Mouse (Mus musculus) ES-Bruce4 (cell line): ENCODE measurements around the gene Mid1. TPM values are rescaled to one million over a fixed set of nuclear protein-coding genes. Genes with fewer than 3 reads are reported as not detected.

Experiments
- H3K27ac ChIP-seq: 2 replicates; pipeline ENCODE4 v1.5.1; 2012; ENCODE audit warnings: low read length, inconsistent platforms; ENCODE audit not compliant: insufficient read depth
- H3K27me3 ChIP-seq: 2 replicates; pipeline ENCODE4 v1.6.1; 2012; ENCODE audit warnings: mild to moderate bottlenecking, low read length, inconsistent platforms; ENCODE audit not compliant: control insufficient read depth, poor library complexity, insufficient read depth, severe bottlenecking
- H3K36me3 ChIP-seq: 2 replicates; pipeline ENCODE4 v1.6.1; 2012; ENCODE audit warnings: inconsistent platforms, mild to moderate bottlenecking, low read length, moderate library complexity; ENCODE audit not compliant: control insufficient read depth, poor library complexity, insufficient read depth, severe bottlenecking
- H3K4me1 ChIP-seq: one replicate; pipeline ENCODE4 v1.8.1; 2011; ENCODE audit warnings: low read length; ENCODE audit not compliant: control insufficient read depth, insufficient read depth
- H3K4me3 ChIP-seq: 2 replicates; pipeline ENCODE4 v1.5.1; 2011; ENCODE audit warnings: low read depth, mild to moderate bottlenecking, low read length
- H3K9ac ChIP-seq: 2 replicates; pipeline ENCODE4 v1.6.1; 2012; ENCODE audit warnings: low read depth, mild to moderate bottlenecking, inconsistent platforms; ENCODE audit not compliant: poor library complexity, severe bottlenecking
- H3K9me3 ChIP-seq: replicated peaks from 2 replicates; pipeline ENCODE4 v1.6.1; 2012; ENCODE audit warnings: mild to moderate bottlenecking, low read length, inconsistent platforms; ENCODE audit not compliant: control insufficient read depth, poor library complexity, insufficient read depth, severe bottlenecking
- CTCF ChIP-seq: IDR thresholded peaks from one replicate; pipeline ENCODE4 v1.8.1; 2011; ENCODE audit warnings: low read depth, low read length
- EP300 ChIP-seq: IDR thresholded peaks from 2 replicates; pipeline ENCODE4 v1.6.1; 2011; ENCODE audit warnings: low read depth, low read length; ENCODE audit not compliant: insufficient read depth
- POLR2A ChIP-seq: IDR thresholded peaks from one replicate; pipeline ENCODE4 v1.8.1; 2011; ENCODE audit warnings: low read length; ENCODE audit not compliant: insufficient read depth
- polyA plus RNA-seq: library from polyadenylated mRNA; stranded (reverse); fragments of >200 nt; gene quantifications from 2 replicates; pipeline ENCODE4 v1.2.4, GENCODE M21; 2011; ENCODE audit warnings: low read depth; ENCODE audit not compliant: missing spikeins, insufficient read depth, insufficient read length

Gene Mid1
- polyA plus RNA-seq, 1 experiment, result 125 TPM

DNA sequence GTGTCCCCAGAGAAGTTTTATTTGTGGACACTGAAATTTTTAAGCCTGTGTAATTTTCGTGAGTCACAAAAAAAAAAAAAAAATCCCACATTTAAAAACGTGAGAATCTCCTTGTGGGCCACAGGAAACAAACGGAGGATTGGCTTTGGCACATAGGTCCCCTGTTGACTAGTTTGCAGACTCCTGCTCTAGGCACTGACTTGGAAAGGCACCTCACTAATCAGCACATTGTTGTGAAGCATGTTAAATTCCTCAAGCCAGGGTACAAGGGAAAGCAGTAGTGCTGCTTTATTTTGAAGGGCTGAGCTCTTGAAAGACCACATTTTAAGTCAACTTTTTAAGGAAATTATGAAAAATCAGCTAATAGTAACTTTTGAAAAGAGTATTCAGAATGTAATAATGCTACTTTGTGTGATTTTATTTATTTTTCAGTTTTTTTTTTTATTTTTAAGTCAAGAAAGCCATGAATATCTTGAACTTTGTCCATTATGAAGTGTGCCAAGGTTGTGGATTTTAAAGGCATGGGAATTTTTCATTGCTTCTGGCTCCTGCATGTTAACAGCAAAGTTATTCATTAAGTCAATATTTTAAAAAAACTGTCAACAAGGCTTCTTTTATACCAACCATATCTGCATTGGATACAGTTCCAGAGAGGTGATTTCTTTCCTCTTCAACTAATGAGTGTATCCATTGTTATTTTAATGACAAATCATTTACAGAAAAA, 214.4 kb downstream of the Mid1 start:
- Histone ChIP-seq H3K4me1 (no peaks in the 10 kb centered on the region), H3K27ac (no peak overlapping the region), H3K27me3 (no peaks in the 10 kb centered on the region), H3K36me3 (no peaks in the 10 kb centered on the region), H3K4me3 (no peak overlapping the region), H3K9me3 (no peaks in the 10 kb centered on the region), H3K9ac (no peak overlapping the region)
- no peak for TF ChIP-seq EP300
- no peak for TF ChIP-seq POLR2A
- TF ChIP-seq CTCF, result no peak

DNA sequence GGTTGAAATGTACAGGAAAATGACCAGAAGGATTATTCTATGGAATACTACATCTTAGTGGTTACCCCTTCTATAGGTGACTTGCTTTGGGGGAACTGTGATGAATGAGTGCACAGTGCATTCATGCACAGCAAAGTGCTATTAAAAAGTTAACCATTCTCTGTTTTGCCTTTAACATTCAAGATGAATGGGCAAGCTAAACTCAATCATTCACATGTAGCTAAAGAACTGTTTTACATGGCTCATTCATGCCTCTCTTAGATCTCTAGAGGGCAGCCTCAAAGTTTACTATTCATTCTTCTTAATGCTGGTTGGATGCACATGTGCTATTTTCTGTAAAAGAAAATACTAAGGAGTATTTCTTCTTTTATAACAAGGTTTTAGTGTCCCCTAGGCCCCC, 217.9 kb downstream of the Mid1 start:
- TF ChIP-seq CTCF (no peak), EP300 (no peak), POLR2A (no peak)
- Histone ChIP-seq H3K9ac (no peak overlapping the region), H3K4me3 (no peak overlapping the region), H3K9me3 (no peaks in the 10 kb centered on the region), H3K27ac (no peak overlapping the region), H3K4me1 (no peaks in the 10 kb centered on the region), H3K36me3 (no peaks in the 10 kb centered on the region), H3K27me3 (no peaks in the 10 kb centered on the region)

DNA sequence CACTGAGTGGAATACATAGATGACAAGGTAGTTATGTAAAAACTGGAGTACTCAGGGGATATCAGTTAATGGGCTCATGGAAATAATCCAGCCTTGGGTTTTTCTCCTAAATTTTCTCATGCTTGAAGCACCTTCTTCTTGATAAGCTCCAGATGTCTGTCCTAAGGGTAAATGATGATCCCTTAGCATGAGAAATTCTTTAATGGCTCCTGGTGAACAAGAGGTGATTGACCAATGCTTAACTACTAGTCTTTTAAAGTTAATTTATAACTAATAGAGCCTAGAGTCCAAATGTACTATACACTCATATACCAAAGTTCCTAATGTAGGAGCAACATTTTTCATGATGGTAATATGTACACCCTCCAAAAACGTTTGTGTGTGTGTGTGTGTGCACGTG, 218.7 kb downstream of the Mid1 start:
- H3K36me3 ChIP-seq, result no peaks in the 10 kb centered on the region
- H3K9me3 ChIP-seq, result no peaks in the 10 kb centered on the region
- H3K27me3 ChIP-seq, result no peaks in the 10 kb centered on the region
- H3K27ac ChIP-seq, result no peak overlapping the region
- H3K4me1 ChIP-seq, result no peaks in the 10 kb centered on the region
- TF ChIP-seq CTCF, result no peak
- no peak for TF ChIP-seq POLR2A
- TF ChIP-seq EP300, result no peak
- no peak overlapping the region for H3K4me3 ChIP-seq
- no peak overlapping the region for H3K9ac ChIP-seq

- Histone ChIP-seq H3K36me3 (no peaks in the 10 kb centered on the region), H3K27me3 (no peaks in the 10 kb centered on the region), H3K4me3 (no peak overlapping the region), H3K4me1 (no peaks in the 10 kb centered on the region), H3K27ac (no peak overlapping the region), H3K9ac (no peak overlapping the region), H3K9me3 (no peaks in the 10 kb centered on the region)
- TF ChIP-seq EP300, result no peak
- TF ChIP-seq CTCF, result no peak
- TF ChIP-seq POLR2A, result no peak
These were observed 221.1 kb downstream of the Mid1 start for GRCm38 (mm10) chrX:169906054-169906508.

DNA sequence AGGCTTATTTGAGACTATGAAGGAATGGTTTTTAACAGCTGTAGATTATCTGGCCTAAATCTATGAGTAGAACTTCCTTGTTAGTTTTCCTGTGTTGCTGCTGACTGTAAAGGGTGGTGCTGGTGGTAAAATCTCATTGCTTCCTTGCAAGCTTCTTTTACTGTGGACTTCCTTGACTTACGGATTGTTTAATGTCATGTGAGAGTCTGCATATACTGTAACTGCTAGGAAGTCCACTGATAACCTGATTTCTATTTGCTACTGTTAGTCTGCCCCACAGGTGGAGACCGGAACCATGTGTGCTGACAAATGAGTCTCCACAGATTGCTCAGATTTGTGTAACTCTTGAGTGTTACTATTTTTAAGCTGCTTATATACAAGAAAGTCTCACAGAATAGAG, 224.9 kb downstream of the Mid1 start:
- Histone ChIP-seq H3K27ac (no peak overlapping the region), H3K9me3 (no peaks in the 10 kb centered on the region), H3K4me1 (no peaks in the 10 kb centered on the region), H3K36me3 (no peaks in the 10 kb centered on the region), H3K9ac (no peak overlapping the region), H3K4me3 (no peak overlapping the region), H3K27me3 (no peaks in the 10 kb centered on the region)
- no peak for TF ChIP-seq POLR2A
- TF ChIP-seq EP300, result no peak
- TF ChIP-seq CTCF, result no peak

DNA sequence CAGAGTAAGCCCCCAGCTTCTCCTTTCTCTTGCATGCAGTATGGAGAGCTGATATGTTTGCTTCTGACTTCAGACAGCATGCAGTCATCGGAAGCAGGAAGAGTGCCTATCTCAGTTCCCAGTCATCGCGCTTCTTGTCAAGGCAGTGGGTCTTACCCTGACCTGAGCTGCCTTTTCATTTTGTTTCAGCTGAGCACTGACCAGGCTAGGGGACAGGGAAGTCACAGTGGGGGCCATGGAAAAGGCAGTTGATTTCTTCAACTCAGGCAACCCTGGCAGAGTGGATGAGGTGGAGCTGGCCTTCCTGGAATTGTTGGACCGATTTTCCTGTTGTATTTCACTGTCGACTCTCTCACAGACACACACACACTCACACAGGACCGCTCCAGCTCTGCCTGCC, 230.7 kb downstream of the Mid1 start:
- Histone ChIP-seq H3K4me1 (no peaks in the 10 kb centered on the region), H3K36me3 (no peaks in the 10 kb centered on the region), H3K4me3 (no peak overlapping the region), H3K27me3 (no peaks in the 10 kb centered on the region), H3K9ac (no peak overlapping the region), H3K27ac (no peak overlapping the region), H3K9me3 (no peaks in the 10 kb centered on the region)
- no peak for TF ChIP-seq POLR2A
- no peak for TF ChIP-seq CTCF
- no peak for TF ChIP-seq EP300
